Mouse (Mus musculus): Measurements from ENCODE around the gene Cpd. TPM values are rescaled to one million over a fixed set of nuclear protein-coding genes. Genes with fewer than 3 reads are reported as not detected.

The Cpd gene
- total RNA-seq, 2 experiments from 2014 or later, result 19.6 to 28.0 TPM

Other genes with a start within 250 kb of the Cpd start
- 45.8 and 47.9 TPM in 2 replicates for gene Abr, start 224.7 kb downstream of the Cpd start, total RNA-seq (2015)
- 78.4 and 84.4 TPM in 2 replicates for gene Abr, start 224.7 kb downstream of the Cpd start, total RNA-seq (2017)
- gene Bhlha9, start 174.5 kb downstream of the Cpd start, total RNA-seq (2015), result 0.18 TPM in 1 of 2 replicates, not detected in the other
- not detected in 2 replicates for gene Bhlha9, start 174.5 kb downstream of the Cpd start, total RNA-seq (2017)
- not detected in 2 replicates for gene Trarg1, start 167.2 kb downstream of the Cpd start, total RNA-seq (2015)
- gene Trarg1, start 167.2 kb downstream of the Cpd start, total RNA-seq (2017), result not detected in 2 replicates
- gene Gosr1, start 83.4 kb downstream of the Cpd start, total RNA-seq (2015), result 19.1 and 19.2 TPM in 2 replicates
- gene Gosr1, start 83.4 kb downstream of the Cpd start, total RNA-seq (2017), result 78.0 and 81.5 TPM in 2 replicates
- not detected in 2 replicates for gene Tmigd1, start 55.1 kb upstream of the Cpd start, total RNA-seq (2015)
- not detected in 2 replicates for gene Tmigd1, start 55.1 kb upstream of the Cpd start, total RNA-seq (2017)
- gene Blmh, start 77.8 kb upstream of the Cpd start, total RNA-seq (2015), result 48.4 and 55.6 TPM in 2 replicates
- 139 and 143 TPM in 2 replicates for gene Blmh, start 77.8 kb upstream of the Cpd start, total RNA-seq (2017)
- 0.49 and 0.64 TPM in 2 replicates for gene Slc6a4, start 151.6 kb upstream of the Cpd start, total RNA-seq (2015)
- gene Slc6a4, start 151.6 kb upstream of the Cpd start, total RNA-seq (2017), result 0.41 and 0.70 TPM in 2 replicates
- gene Nsrp1, start 231.4 kb upstream of the Cpd start, total RNA-seq (2015), result 24.4 and 41.4 TPM in 2 replicates
- gene Nsrp1, start 231.4 kb upstream of the Cpd start, total RNA-seq (2017), result 22.6 and 27.0 TPM in 2 replicates

All from megakaryocyte, adult 5-6 weeks (primary cell).